Mouse (Mus musculus): ENCODE measurements around the gene Rbbp4. TPM values are rescaled to one million over a fixed set of nuclear protein-coding genes. Genes with fewer than 3 reads are reported as not detected.
"Not testable (repeated sequence)": the region's sequence is repeated elsewhere in the genome, so short reads cannot be mapped to it uniquely, and the experiment has no call there.

The Rbbp4 gene
- total RNA-seq (2015): 174 and 182 TPM in 2 replicates
- total RNA-seq (2017): 86.5 and 88.9 TPM in 2 replicates

GRCm38 (mm10) chr4:129335216-129336074 lies at the start of gene Rbbp4, which contains the start of gene Zbtb8os:
Gene Rbbp4, minus strand, starts transcription at chr4:129335370.
Gene Zbtb8os, plus strand, starts transcription at chr4:129335695.
- peak; percentile 92 for ATAC-seq (ENCODE audit: poor library complexity, severe bottlenecking)

GRCm38 (mm10) chr4:129384440-129384839 lies 49.3 kb upstream of the Rbbp4 start:
- ATAC-seq (ENCODE audit: poor library complexity, severe bottlenecking): no peak

GRCm38 (mm10) chr4:129383586-129383985 lies 48.4 kb upstream of the Rbbp4 start:
- no peak for ATAC-seq (ENCODE audit: poor library complexity, severe bottlenecking)

- no peak for ATAC-seq (ENCODE audit: poor library complexity, severe bottlenecking)
Observed at GRCm38 (mm10) chr4:129382488-129382887, 47.3 kb upstream of the Rbbp4 start.

GRCm38 (mm10) chr4:129382029-129382428 lies 46.9 kb upstream of the Rbbp4 start:
- ATAC-seq (ENCODE audit: poor library complexity, severe bottlenecking): no peak

- ATAC-seq (ENCODE audit: poor library complexity, severe bottlenecking): no peak
Observed at GRCm38 (mm10) chr4:129381148-129381547, 46.0 kb upstream of the Rbbp4 start.

- ATAC-seq (ENCODE audit: poor library complexity, severe bottlenecking): no peak
Observed at GRCm38 (mm10) chr4:129379805-129380204, 44.6 kb upstream of the Rbbp4 start.

- peak; percentile 53 for ATAC-seq (ENCODE audit: poor library complexity, severe bottlenecking)
Observed at GRCm38 (mm10) chr4:129377601-129378390, 42.6 kb upstream of the Rbbp4 start, which contains the start of gene Zbtb8a. Gene Zbtb8a, minus strand, starts transcription at chr4:129378116.

- ATAC-seq (ENCODE audit: poor library complexity, severe bottlenecking): peak; percentile 46
Observed at GRCm38 (mm10) chr4:129376961-129377545, 41.9 kb upstream of the Rbbp4 start.

- no peak for ATAC-seq (ENCODE audit: poor library complexity, severe bottlenecking)
Observed at GRCm38 (mm10) chr4:129375821-129376220, 40.7 kb upstream of the Rbbp4 start.

- ATAC-seq (ENCODE audit: poor library complexity, severe bottlenecking): no peak
Observed at GRCm38 (mm10) chr4:129375000-129375399, 39.8 kb upstream of the Rbbp4 start.

GRCm38 (mm10) chr4:129374219-129374755 lies 39.1 kb upstream of the Rbbp4 start:
- ATAC-seq (ENCODE audit: poor library complexity, severe bottlenecking): peak; percentile 18

- ATAC-seq (ENCODE audit: poor library complexity, severe bottlenecking): no peak
Observed at GRCm38 (mm10) chr4:129373202-129373976, 38.2 kb upstream of the Rbbp4 start.

GRCm38 (mm10) chr4:129371391-129371790 lies 36.2 kb upstream of the Rbbp4 start:
- ATAC-seq (ENCODE audit: poor library complexity, severe bottlenecking): no peak

GRCm38 (mm10) chr4:129365224-129365623 lies 30.1 kb upstream of the Rbbp4 start:
- ATAC-seq (ENCODE audit: poor library complexity, severe bottlenecking): peak; percentile 91

- ATAC-seq (ENCODE audit: poor library complexity, severe bottlenecking): no peak
Observed at GRCm38 (mm10) chr4:129364379-129364778, 29.2 kb upstream of the Rbbp4 start.

GRCm38 (mm10) chr4:129363463-129363862 lies 28.3 kb upstream of the Rbbp4 start:
- no peak for ATAC-seq (ENCODE audit: poor library complexity, severe bottlenecking)

- ATAC-seq (ENCODE audit: poor library complexity, severe bottlenecking): no peak
Observed at GRCm38 (mm10) chr4:129362771-129363170, 27.6 kb upstream of the Rbbp4 start.

- ATAC-seq (ENCODE audit: poor library complexity, severe bottlenecking): not testable (repeated sequence)
Observed at GRCm38 (mm10) chr4:129362238-129362637, 27.1 kb upstream of the Rbbp4 start.

GRCm38 (mm10) chr4:129357613-129358163 lies 22.5 kb upstream of the Rbbp4 start:
- no peak for ATAC-seq (ENCODE audit: poor library complexity, severe bottlenecking)

Data from megakaryocyte, adult 5-6 weeks (primary cell).